Mouse (Mus musculus): Measurements from ENCODE around the gene Gpx4. TPM values are rescaled to one million over a fixed set of nuclear protein-coding genes. Genes with fewer than 3 reads are reported as not detected.

Gene Gpx4
- total RNA-seq, 2 experiments from 2014 or later: 389 TPM

DNA sequence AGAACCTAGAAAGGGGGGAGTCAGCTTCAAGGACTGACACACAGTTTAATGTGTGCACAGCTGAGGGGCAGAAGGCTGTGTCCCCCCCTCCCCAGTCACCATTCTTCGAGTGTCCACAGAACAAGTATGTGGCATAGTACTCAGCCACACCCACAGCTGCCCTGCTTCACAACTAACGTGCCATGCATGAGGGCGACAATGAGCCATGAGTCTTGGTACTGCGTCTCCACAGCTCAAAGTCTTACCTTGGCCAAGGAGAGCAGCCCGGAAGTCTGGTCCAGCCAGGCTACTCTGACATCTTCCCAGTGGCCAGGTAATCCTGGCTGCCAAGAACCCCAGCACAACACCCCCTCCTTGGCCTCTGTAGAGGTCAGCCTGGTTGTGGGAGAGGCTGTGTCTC lies 45.7 kb downstream of the Gpx4 start:
- DNase-seq: no peak
- intact Hi-C loops (cut with DNase I; ENCODE audit: low total_unique reads): no loop called here

DNA sequence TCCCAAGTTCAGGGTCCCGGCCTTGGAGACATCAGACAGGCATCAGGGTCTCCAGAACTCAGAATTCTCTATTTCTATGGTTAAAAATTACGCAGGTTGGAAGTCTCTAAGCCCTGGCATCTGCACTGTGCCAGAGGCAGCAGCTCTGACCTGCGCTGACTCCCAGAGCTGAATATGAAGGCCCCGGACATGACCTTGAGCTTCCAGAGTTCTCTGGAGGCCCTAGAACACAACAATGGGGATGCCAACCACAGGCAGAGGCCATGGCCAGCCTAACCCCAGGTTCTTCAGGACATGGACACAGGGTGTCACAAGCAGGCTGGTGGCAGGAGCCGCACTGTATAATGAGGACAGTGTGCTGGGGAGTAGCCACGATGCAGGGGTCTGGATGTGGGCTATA lies 47.1 kb downstream of the Gpx4 start:
- intact Hi-C loops (cut with DNase I; ENCODE audit: low total_unique reads): no loop called here
- DNase-seq: no peak

DNA sequence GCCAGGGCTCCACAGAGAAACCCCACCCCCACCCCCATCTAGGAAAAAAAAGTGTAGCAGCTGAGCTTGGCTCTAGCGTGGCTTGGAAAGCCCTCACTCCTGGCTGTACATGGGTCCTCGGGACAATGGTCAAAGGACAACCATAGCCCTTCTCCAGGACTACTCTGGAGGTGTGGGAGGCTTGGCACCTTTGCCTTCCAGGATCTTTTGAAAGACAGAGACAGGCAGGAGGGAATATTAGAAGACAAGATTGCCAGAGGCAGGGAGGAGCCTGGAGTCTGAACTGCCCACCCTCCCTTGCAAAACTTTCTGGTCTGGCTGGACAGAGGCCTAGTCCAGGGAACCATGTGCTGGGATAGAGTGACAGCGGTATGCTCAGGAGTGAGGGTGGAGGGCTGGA lies 47.7 kb downstream of the Gpx4 start:
- intact Hi-C loops (cut with DNase I; ENCODE audit: low total_unique reads): loop anchor here (5.0 kb wide), 1 partner anchor 32 kb away; no protein-coding TSS in a partner anchor
- no peak for DNase-seq

DNA sequence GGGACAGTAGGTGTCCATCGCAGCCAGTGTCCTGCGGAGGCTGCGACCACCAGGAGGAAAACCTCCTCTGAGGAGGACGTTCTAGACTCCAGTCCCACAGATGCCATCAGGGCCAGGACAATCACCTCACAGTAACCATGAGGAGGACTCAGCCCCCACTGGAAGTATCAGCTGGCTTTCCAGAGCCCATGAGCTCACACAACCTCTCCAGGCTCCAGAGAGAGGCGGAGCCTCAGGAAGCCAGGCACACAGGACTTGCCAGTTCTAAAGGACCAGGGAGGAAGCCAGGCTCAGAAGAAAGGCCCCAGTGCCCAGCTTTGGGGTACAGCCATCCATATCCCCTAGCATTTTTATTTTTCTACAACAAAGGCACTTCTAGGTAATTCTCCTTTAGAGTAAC lies 48.6 kb downstream of the Gpx4 start:
- intact Hi-C loops (cut with DNase I; ENCODE audit: low total_unique reads): loop anchor here (5.0 kb wide), 1 partner anchor 33 kb away; no protein-coding TSS in a partner anchor
- no peak for DNase-seq

DNA sequence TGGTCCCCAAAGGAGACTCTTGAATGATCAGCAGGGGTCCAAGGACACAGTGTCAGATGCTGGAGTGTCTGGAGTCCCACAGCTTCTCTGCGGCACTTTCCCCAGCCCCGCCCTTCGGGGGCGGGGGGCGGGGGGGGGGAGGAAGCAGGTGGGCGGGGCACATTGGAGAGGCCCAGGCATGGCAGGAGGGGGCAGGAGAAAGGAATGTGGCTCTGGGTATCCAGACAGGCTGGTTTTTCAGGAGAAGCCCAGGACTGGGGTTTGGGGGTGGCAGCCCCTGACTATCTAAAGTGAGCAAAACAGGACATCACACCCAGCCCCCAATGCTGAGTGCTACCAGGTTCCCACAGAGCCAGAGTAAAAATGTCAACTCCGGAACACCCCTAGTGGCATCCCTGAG lies 50.3 kb downstream of the Gpx4 start:
- no peak for DNase-seq
- intact Hi-C loops (cut with DNase I; ENCODE audit: low total_unique reads): loop anchor here (5.0 kb wide), 1 partner anchor 35 kb away; no protein-coding TSS in a partner anchor

DNA sequence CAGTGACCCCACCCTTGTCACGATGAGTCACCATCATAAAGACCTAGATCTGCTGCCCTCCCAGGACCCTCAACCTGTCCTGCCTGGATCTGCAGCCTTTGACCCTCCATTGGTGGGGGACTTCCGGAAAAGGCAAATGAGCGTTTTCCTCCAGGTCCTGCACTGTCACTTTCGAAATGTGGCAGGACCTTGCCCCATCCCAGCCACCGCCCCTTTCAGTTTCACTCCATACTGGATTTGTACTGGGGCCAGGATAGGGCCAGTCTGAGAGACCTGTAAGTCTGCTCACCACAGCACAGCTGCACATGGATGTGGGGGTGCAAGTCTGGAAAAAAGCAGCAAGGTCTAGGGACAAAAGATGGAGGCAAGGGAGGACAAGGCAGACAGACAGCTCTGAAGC lies 51.7 kb downstream of the Gpx4 start:
- no peak for DNase-seq
- intact Hi-C loops (cut with DNase I; ENCODE audit: low total_unique reads): loop anchor here (5.0 kb wide), 1 partner anchor 36 kb away; no protein-coding TSS in a partner anchor

DNA sequence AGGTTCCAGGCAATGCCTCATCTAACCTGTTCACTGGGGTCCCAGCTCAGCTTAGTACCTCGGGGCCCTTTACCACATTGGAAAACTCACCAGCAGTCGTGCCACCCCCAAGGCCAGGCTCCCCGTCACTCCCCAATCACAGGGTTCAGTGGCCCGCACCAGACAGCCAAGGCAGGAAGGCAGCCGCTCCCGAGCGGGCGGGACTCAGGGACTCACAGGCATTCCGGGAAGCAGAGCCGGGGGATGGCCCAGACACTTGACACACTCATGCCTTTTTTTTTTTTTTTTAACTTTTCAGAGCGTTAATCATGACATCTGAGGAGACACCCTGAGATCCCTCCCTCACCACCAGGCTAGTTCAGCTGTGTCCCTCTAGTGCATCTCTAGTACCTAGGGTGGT lies 54.0 kb downstream of the Gpx4 start:
- no peak for DNase-seq
- intact Hi-C loops (cut with DNase I; ENCODE audit: low total_unique reads): no loop called here

DNA sequence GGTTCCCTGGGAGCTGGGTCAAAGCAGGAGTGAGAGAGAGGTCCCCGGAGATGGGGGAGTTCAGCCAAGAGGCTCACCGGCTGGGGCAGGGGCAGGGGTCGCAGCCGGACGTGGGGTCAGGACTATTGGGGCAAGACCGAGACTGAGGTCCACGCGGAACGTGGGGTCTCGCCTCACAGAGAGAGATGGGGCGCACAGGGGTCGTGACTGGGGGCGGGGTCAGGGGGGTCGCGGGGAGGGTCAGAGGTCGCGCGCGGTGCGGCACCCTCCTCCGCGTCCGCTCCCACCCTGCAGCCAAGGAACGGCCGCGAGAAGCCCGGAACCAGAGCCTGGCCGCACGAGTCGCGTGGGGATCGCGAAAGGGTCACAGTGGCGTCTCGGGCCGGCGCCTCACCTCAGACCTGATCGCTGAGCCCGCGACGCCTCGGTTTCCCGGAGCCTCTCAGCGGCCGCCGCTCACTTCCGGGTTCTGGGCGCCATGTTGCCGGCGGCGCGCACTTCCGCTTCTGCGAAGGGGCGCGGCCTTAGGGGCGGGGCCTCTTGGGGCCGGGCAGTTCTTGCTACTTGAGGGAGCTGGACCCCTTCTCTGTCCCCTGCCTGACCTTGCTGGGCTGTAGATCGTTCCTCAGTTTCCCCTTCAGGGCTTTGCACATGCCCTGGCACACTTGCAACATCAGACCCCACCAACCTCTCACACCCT lies 55.4 kb downstream of the Gpx4 start:
- intact Hi-C loops (cut with DNase I; ENCODE audit: low total_unique reads): no loop called here
- DNase-seq: peak; percentile 89

DNA sequence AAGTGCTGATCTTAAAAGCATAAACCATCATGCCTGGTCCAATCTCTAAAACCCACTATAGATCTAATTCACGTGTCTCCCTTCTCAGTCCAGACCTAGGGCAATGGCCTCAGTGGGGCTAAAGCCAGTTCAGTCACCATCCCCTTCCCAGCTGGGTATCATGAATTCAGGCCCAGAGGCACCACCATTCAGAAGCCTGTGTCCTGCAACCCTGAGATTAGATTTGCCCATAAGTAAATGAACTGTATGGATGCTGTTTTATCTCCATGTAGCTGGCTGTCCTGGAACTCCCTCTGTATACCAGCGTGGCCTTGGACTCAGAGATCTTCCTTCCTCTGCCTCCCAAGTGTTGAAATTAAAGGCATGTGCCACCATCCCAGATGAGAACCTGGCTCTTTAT lies 56.1 kb downstream of the Gpx4 start:
- intact Hi-C loops (cut with DNase I; ENCODE audit: low total_unique reads): no loop called here
- DNase-seq: no peak

DNA sequence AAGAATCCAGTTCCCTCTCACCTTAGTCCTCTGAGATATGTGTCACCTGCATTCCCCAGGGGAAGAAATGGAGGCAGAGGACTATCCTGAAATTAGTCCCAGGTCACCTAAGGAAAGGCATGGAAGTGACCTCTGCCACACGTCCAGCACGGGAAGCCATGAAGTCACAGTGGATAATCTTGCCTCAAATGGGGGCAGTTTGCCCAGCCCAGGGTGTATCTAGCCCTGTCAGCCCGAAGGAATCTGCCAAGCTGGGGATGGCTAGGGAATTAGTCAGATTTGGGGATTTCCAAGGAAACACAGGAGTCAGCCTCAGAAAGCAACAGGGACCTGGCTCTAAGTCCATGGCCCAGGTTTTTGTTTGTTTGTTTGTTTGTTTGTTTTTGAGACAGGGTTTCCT lies 57.2 kb downstream of the Gpx4 start:
- intact Hi-C loops (cut with DNase I; ENCODE audit: low total_unique reads): no loop called here
- DNase-seq: no peak

DNA sequence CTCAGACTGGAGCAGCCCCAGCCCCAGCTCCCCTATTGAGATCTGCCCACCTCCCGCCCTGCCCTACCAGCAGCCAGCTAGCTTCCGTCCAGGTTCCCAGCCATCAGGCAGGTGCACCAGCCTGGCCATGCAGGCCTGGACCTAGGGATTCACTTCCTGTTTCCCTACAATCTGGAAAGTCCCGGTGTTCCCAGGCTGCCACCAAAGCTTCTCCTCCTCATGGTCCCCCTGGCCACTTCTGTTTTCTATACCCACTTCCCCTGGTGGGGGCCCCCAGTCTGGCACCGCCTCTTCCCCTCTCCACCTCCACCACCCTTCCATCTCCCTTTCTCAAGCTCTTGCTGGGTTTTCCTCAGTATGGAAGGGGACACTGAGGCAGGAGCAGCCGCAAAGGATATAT lies 58.5 kb downstream of the Gpx4 start, which contains the start of gene Sbno2:
Gene Sbno2, minus strand, starts transcription at position 112 of the 400 bp plus-strand sequence.
- DNase-seq: no peak
- intact Hi-C loops (cut with DNase I; ENCODE audit: low total_unique reads): no loop called here

DNA sequence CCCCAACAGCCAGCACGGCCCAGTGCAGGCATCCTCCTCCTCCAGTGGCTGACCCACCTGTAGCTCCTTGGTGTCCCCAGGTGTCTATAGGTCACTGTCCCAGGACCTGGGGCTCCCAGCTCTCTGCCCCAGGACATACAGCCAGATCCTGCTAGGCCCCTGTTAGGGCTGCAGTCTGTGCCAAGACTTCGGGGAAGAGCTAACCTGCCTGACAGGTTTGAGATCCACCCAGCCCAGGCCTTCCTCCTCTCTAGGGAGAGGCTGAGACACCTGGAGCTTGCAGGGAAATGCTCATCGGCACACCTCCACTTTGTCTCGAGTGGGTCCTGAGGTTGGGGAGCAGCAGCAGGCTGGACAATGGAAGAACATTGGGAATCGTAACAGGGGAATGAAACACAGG lies 59.0 kb downstream of the Gpx4 start:
- intact Hi-C loops (cut with DNase I; ENCODE audit: low total_unique reads): no loop called here
- DNase-seq: no peak

Other genes starting within 250 kb of the Gpx4 start
- under 1 TPM in 1 of 2 experiments, not detected in 1; 0.35 TPM for gene Misp, start 226.2 kb upstream of the Gpx4 start, total RNA-seq (2021)
- gene Ptbp1, start 192.7 kb upstream of the Gpx4 start, total RNA-seq (2021): 10 to 100 TPM; 40.3 to 48.1 TPM
- gene Prtn3, start 172.7 kb upstream of the Gpx4 start, total RNA-seq (2021): not detected
- gene Plppr3, start 172.5 kb upstream of the Gpx4 start, total RNA-seq (2021): under 1 TPM; 0.09 to 0.29 TPM
- gene Elane, start 160.9 kb upstream of the Gpx4 start, total RNA-seq (2021): not detected
- 10 to 100 TPM in 1 of 2 experiments, 1 to 10 TPM in 1; 3.6 to 16.6 TPM for gene Cfd, start 156.3 kb upstream of the Gpx4 start, total RNA-seq (2021)
- gene Med16, start 138.2 kb upstream of the Gpx4 start, total RNA-seq (2021): 10 to 100 TPM; 37.7 to 38.1 TPM
- not detected for gene Gm26602, start 136.3 kb upstream of the Gpx4 start, total RNA-seq (2021)
- under 1 TPM; 0.27 to 0.44 TPM for gene Kiss1r, start 130.2 kb upstream of the Gpx4 start, total RNA-seq (2021)
- 100 to 1,000 TPM in 1 of 2 experiments, 10 to 100 TPM in 1; 98.8 to 106 TPM for gene R3hdm4, start 126.0 kb upstream of the Gpx4 start, total RNA-seq (2021)
- 1 to 10 TPM; 2.4 to 2.7 TPM for gene Arid3a, start 120.1 kb upstream of the Gpx4 start, total RNA-seq (2021)
- gene Wdr18, start 87.0 kb upstream of the Gpx4 start, total RNA-seq (2021): 10 to 100 TPM; 18.7 to 23.0 TPM
- gene Grin3b, start 76.5 kb upstream of the Gpx4 start, total RNA-seq (2021): under 1 TPM; 0.11 to 0.25 TPM
- gene Tmem259, start 62.8 kb upstream of the Gpx4 start, total RNA-seq (2021): 10 to 100 TPM; 76.2 to 84.5 TPM
- gene Cnn2, start 58.6 kb upstream of the Gpx4 start, total RNA-seq (2021): 10 to 100 TPM; 19.2 to 24.8 TPM
- gene Abca7, start 50.7 kb upstream of the Gpx4 start, total RNA-seq (2021): 1 to 10 TPM; 4.2 TPM
- gene Arhgap45, start 30.5 kb upstream of the Gpx4 start, total RNA-seq (2021): 1 to 10 TPM; 1.7 to 1.9 TPM
- gene Polr2e, start 7.4 kb upstream of the Gpx4 start, total RNA-seq (2021): 10 to 100 TPM; 45.3 to 55.6 TPM
- 1 to 10 TPM; 6.2 to 6.3 TPM for gene Sbno2, start 58.4 kb downstream of the Gpx4 start, total RNA-seq (2021)
- 10 to 100 TPM; 87.6 to 98.0 TPM for gene Stk11, start 68.6 kb downstream of the Gpx4 start, total RNA-seq (2021)
- gene Atp5d, start 91.5 kb downstream of the Gpx4 start, total RNA-seq (2021): 100 to 1,000 TPM; 657 to 736 TPM
- 1 to 10 TPM; 1.6 TPM for gene Cbarp, start 93.7 kb downstream of the Gpx4 start, total RNA-seq (2021)
- 10 to 100 TPM; 40.3 to 43.6 TPM for gene Midn, start 101.1 kb downstream of the Gpx4 start, total RNA-seq (2021)
- gene Cirbp, start 118.8 kb downstream of the Gpx4 start, total RNA-seq (2021): 10 to 100 TPM; 41.4 to 41.5 TPM
- gene 1600002K03Rik, start 125.8 kb downstream of the Gpx4 start, total RNA-seq (2021): 1 to 10 TPM; 3.3 to 4.2 TPM
- under 1 TPM; 0.58 to 0.98 TPM for gene Efna2, start 132.3 kb downstream of the Gpx4 start, total RNA-seq (2021)
- 10 to 100 TPM; 15.2 to 19.4 TPM for gene Mum1, start 179.3 kb downstream of the Gpx4 start, total RNA-seq (2021)
- gene Ndufs7, start 202.0 kb downstream of the Gpx4 start, total RNA-seq (2021): 100 to 1,000 TPM; 423 to 474 TPM
- gene Gamt, start 213.8 kb downstream of the Gpx4 start, total RNA-seq (2021): 100 to 1,000 TPM; 232 to 267 TPM
- gene Dazap1, start 214.3 kb downstream of the Gpx4 start, total RNA-seq (2021): 10 to 100 TPM; 49.9 to 51.0 TPM
- gene Rps15, start 245.3 kb downstream of the Gpx4 start, total RNA-seq (2021): 100 to 1,000 TPM; 741 to 829 TPM
- 1 to 10 TPM in 1 of 2 experiments, under 1 TPM in 1; 0.93 to 1.2 TPM for gene Apc2, start 248.8 kb downstream of the Gpx4 start, total RNA-seq (2021)

Data from gastrocnemius, postnatal 14 days (tissue).